Mouse (Mus musculus) ES-E14 (cell line): Measurements from ENCODE around the gene Nedd8. TPM values are rescaled to one million over a fixed set of nuclear protein-coding genes. Genes with fewer than 3 reads are reported as not detected.

Experiments
- DNase-seq: peaks from one replicate; pipeline ENCODE4 v3.0.0-alpha.2; 2013; ENCODE audit warnings: low read depth, low spot score
- H3K27ac ChIP-seq: 2 replicates; pipeline ENCODE4 v1.5.1; 2012; ENCODE audit warnings: low read depth, mild to moderate bottlenecking, low read length, moderate library complexity, mixed read lengths; ENCODE audit not compliant: poor library complexity, insufficient read depth, severe bottlenecking
- H3K36me3 ChIP-seq: 2 replicates; pipeline ENCODE4 v1.6.1; 2012; ENCODE audit warnings: mild to moderate bottlenecking, low read length, moderate library complexity, mixed read lengths; ENCODE audit not compliant: control insufficient read depth, poor library complexity, insufficient read depth, severe bottlenecking
- H3K4me1 ChIP-seq, 2 experiments: fragments of 150-350 bp in 1 of 2; sonication (generic) in 1 of 2; 2 replicates each; pipeline ENCODE4 v1.6.1; 2012; ENCODE audit warnings: low read length in 2 of 2, mild to moderate bottlenecking in 1 of 2, mixed read lengths in 1 of 2; ENCODE audit not compliant: control insufficient read depth in 2 of 2, insufficient read depth in 2 of 2, poor library complexity in 1 of 2
- H3K4me3 ChIP-seq, 2 experiments: fragments of 150-350 bp in 1 of 2; sonication (generic) in 1 of 2; 2 replicates each; pipeline ENCODE4 v1.5.1; 2012; ENCODE audit warnings: low read length in 2 of 2, low read depth in 1 of 2, mild to moderate bottlenecking in 1 of 2, mixed read lengths in 1 of 2; ENCODE audit not compliant: insufficient read depth in 1 of 2, poor library complexity in 1 of 2, severe bottlenecking in 1 of 2
- H3K9ac ChIP-seq: 2 replicates; pipeline ENCODE4 v1.6.1; 2012; ENCODE audit warnings: low read depth, mild to moderate bottlenecking, low read length, mixed read lengths; ENCODE audit not compliant: poor library complexity, insufficient read depth, severe bottlenecking
- H3K9me3 ChIP-seq: fragments of 150-350 bp; sonication (generic); 2 replicates; pipeline ENCODE4 v1.6.1; 2012; ENCODE audit warnings: low read depth, mild to moderate bottlenecking, low read length; ENCODE audit not compliant: control insufficient read depth, insufficient read depth
- CHD2 ChIP-seq: IDR thresholded peaks from 2 replicates; pipeline ENCODE4 v1.6.1; 2014; ENCODE audit warnings: mild to moderate bottlenecking, low read depth, low read length, inconsistent platforms
- HCFC1 ChIP-seq: IDR thresholded peaks from 2 replicates; pipeline ENCODE4 v1.6.1; 2012; ENCODE audit warnings: low read length, inconsistent platforms, borderline replicate concordance; ENCODE audit not compliant: insufficient read depth
- MAFK ChIP-seq: IDR thresholded peaks from 2 replicates; pipeline ENCODE4 v1.6.1; 2014; ENCODE audit warnings: mild to moderate bottlenecking, low read depth, low read length, inconsistent platforms; ENCODE audit not compliant: insufficient read depth
- ZC3H11A ChIP-seq: IDR thresholded peaks from 2 replicates; pipeline ENCODE4 v1.6.1; 2012; ENCODE audit warnings: low read depth, mild to moderate bottlenecking, inconsistent platforms, low read length, borderline replicate concordance
- ZNF384 ChIP-seq: IDR thresholded peaks from 2 replicates; pipeline ENCODE4 v1.6.1; 2012; ENCODE audit warnings: low read depth, low read length, inconsistent platforms
- in situ Hi-C, 2 experiments: fragments of 600-800 bp; cut with MboI; formaldehyde crosslinking; loops; one replicate each; pipeline ENCODE4 v1.15.1; 2025; ENCODE audit warnings: low sequenced_read_pairs in 2 of 2, inconsistent platforms in 1 of 2; ENCODE audit not compliant: unreplicated experiment in 2 of 2
- total RNA-seq: library from RNA; depleted of rRNA; stranded (reverse); fragments of 300-350 nt; gene quantifications from 2 replicates; pipeline ENCODE4 v1.2.3, GENCODE M21; 2012

The Nedd8 gene
- total RNA-seq, 1 experiment, result 187 TPM

GRCm38 (mm10) chr14:55634874-55635522, 36.9 kb downstream of the Nedd8 start:
- Histone ChIP-seq H3K9ac (peak overlapping the region; percentile 83), H3K27ac (no peak overlapping the region), H3K36me3 (peaks cover 50% of the 10 kb centered on the region), H3K4me3 (peak overlapping the region; percentile 77 to 81), H3K4me1 (peaks cover 2 to 6% of the 10 kb centered on the region in 2 experiments; a peak in 1 of 4 replicates), H3K9me3 (no peaks in the 10 kb centered on the region)
- in situ Hi-C loops, result no loop called here
- no peak for TF ChIP-seq HCFC1
- TF ChIP-seq ZNF384, result no peak
- no peak for TF ChIP-seq MAFK
- no peak for TF ChIP-seq ZC3H11A
- peak; percentile 20 for DNase-seq

GRCm38 (mm10) chr14:55629312-55629711, 42.6 kb downstream of the Nedd8 start:
- in situ Hi-C loops, result no loop called here
- DNase-seq, result peak; percentile 50
- Histone ChIP-seq H3K4me1 (peaks cover 0 to 5% of the 10 kb centered on the region in 2 experiments; a peak in 1 of 4 replicates), H3K9ac (no peak overlapping the region), H3K27ac (no peak overlapping the region), H3K4me3 (no peak overlapping the region), H3K9me3 (no peaks in the 10 kb centered on the region), H3K36me3 (peaks cover 90% of the 10 kb centered on the region)
- TF ChIP-seq CHD2 (no peak), ZNF384 (0 out of 2 replicates have a peak, but pooled peaks have one; percentile 53)

GRCm38 (mm10) chr14:55628077-55628827, 43.7 kb downstream of the Nedd8 start:
- Histone ChIP-seq H3K4me3 (no peak overlapping the region), H3K9me3 (no peaks in the 10 kb centered on the region), H3K27ac (no peak overlapping the region), H3K36me3 (peaks cover 80% of the 10 kb centered on the region), H3K9ac (no peak overlapping the region), H3K4me1 (0 out of 4 replicates have a peak, but pooled peaks cover 0 to under 1% of the 10 kb centered on the region in 2 experiments)
- DNase-seq, result no peak
- in situ Hi-C loops, result no loop called here
- no peak for TF ChIP-seq ZC3H11A
- no peak for TF ChIP-seq CHD2
- TF ChIP-seq MAFK, result no peak
- no peak for TF ChIP-seq ZNF384
- no peak for TF ChIP-seq HCFC1

- Histone ChIP-seq H3K4me3 (peak overlapping the region; percentile 27 to 40), H3K9me3 (no peaks in the 10 kb centered on the region), H3K27ac (no peak overlapping the region), H3K4me1 (peaks cover 0 to 11% of the 10 kb centered on the region in 2 experiments; a peak in 2 of 4 replicates), H3K9ac (no peak overlapping the region; the same call in 1 of the 2 replicates), H3K36me3 (peaks cover 2% of the 10 kb centered on the region; the same call in 1 of the 2 replicates)
- TF ChIP-seq ZNF384, result no peak
- no peak for DNase-seq
- in situ Hi-C loops, result no loop called here
Observed at GRCm38 (mm10) chr14:55618486-55619195, 53.3 kb downstream of the Nedd8 start.
